Mouse (Mus musculus) cortical plate, adult 2 months (tissue): ENCODE measurements at regions not wholly inside any gene's neighbourhood (a gene's known extent, or its start where the extent isn't known, plus 50 kb on each side); places are given as distances from the start of the nearest gene placed in this dataset.

Experiments
- H3K27ac ChIP-seq: fragments of 200-500 bp; 2 replicates; pipeline ENCODE4 v1.5.1; 2012; ENCODE audit warnings: low read length, control low read depth, inconsistent platforms; ENCODE audit not compliant: insufficient read depth
- H3K4me1 ChIP-seq: fragments of 200-500 bp; 2 replicates; pipeline ENCODE4 v1.6.1; 2011; ENCODE audit warnings: low read length; ENCODE audit not compliant: control insufficient read depth, insufficient read depth
- H3K4me3 ChIP-seq: fragments of 200-500 bp; 2 replicates; pipeline ENCODE4 v1.5.1; 2011; ENCODE audit warnings: mild to moderate bottlenecking, low read length, control low read depth; ENCODE audit not compliant: insufficient read depth
- CTCF ChIP-seq: fragments of 200-500 bp; IDR thresholded peaks from 2 replicates; pipeline ENCODE4 v1.5.1; 2011; ENCODE audit warnings: mild to moderate bottlenecking, control low read depth, low read length; ENCODE audit not compliant: insufficient read depth; ENCODE audit errors: extremely low read depth
- POLR2A ChIP-seq: fragments of 200-500 bp; IDR thresholded peaks from 2 replicates; pipeline ENCODE4 v1.6.1; 2011; ENCODE audit warnings: mild to moderate bottlenecking, low read length, control low read depth; ENCODE audit not compliant: insufficient read depth; ENCODE audit errors: extremely low read depth

DNA sequence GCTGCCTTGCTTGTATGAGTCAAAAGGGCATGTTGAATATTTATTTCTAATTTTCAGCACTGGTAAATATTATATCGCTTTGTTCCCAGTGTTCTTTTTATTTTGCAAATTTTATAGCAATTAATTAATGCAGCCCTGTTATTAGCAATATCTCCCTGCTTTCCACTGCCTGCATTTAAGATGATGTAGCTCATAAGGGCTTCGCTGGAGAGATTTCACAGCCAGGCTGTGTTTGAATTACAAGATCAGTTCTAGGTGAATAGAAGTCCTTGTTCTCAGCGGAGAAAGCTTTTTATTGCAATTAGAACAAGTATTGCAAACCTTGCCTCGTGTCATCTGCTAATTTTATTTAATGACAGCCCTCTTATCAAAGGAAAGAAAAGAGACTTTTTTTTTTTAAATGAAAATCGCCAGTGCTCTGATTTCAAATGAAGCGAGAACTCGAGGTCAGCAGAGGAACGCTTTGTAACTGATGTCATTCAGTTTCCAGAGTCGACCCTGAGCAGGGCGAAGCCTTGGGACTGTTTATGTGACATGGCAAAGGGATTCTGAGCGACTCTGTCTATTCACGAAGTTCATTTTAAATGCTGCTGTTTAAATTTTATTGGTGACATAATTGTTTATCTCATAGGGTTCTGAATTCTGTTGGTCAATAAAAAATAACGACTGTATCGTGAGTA, 378.7 kb upstream of the Mki67 start:
- no peaks in the 10 kb centered on the region for H3K4me1 ChIP-seq
- no peak overlapping the region for H3K27ac ChIP-seq
- no peak overlapping the region for H3K4me3 ChIP-seq
- TF ChIP-seq POLR2A (no peak), CTCF (no peak)

DNA sequence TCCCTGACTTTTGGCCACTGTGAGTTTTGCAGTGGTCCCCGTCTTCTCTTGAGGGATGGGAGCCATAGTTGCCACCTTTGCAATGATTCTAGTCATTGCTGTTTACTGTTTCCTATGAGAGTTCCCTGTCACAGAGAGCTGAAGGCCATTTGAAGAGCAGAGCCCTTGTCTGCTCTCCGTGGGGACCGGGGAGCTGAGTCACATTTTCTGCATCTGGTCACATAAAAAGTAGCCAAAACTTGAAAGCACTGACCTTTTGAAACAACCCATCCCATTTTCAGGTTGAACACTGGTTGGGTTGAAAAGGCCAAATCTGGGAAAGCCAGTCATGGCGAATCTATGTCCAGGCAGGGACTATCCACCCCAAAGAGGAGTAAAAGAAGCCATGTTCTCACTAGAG, 387.9 kb upstream of the Mki67 start:
- Histone ChIP-seq H3K4me3 (no peak overlapping the region), H3K4me1 (no peaks in the 10 kb centered on the region), H3K27ac (no peak overlapping the region)
- TF ChIP-seq POLR2A (no peak), CTCF (no peak)

GRCm38 (mm10) chr7:136112163-136112562, 396.0 kb upstream of the Mki67 start:
- no peak overlapping the region for H3K4me3 ChIP-seq
- TF ChIP-seq POLR2A (no peak), CTCF (no peak)
- no peaks in the 10 kb centered on the region for H3K4me1 ChIP-seq
- H3K27ac ChIP-seq, result no peak overlapping the region

DNA sequence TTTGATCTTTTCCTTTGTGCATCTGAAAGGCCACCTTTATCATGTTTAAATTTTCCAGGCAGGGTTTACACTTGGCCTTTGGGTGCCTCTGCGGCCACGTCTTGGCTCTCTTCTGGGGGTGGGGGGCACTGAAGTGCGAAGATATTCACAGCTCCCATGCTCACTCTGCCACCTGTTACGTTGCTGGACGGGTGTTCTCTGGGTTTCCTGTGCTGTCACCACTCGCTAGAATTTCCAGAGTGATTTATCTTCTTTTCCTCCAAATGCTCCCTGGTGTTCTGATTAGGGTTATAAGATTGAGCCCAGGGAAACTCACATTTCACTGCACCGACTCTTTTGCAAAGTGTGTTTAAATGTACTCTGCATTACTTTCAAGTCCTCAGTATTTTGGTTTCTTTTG, 404.8 kb upstream of the Mki67 start:
- H3K27ac ChIP-seq, result no peak overlapping the region

GRCm38 (mm10) chr7:136121406-136121805, 405.2 kb upstream of the Mki67 start:
- TF ChIP-seq CTCF, result no peak
- TF ChIP-seq POLR2A, result no peak
- Histone ChIP-seq H3K27ac (no peak overlapping the region), H3K4me1 (no peaks in the 10 kb centered on the region), H3K4me3 (no peak overlapping the region)

More for the DNA sequence above, 404.8 kb upstream of the Mki67 start:
- Histone ChIP-seq H3K4me1 (no peaks in the 10 kb centered on the region), H3K4me3 (no peak overlapping the region)
- TF ChIP-seq CTCF, result no peak

DNA sequence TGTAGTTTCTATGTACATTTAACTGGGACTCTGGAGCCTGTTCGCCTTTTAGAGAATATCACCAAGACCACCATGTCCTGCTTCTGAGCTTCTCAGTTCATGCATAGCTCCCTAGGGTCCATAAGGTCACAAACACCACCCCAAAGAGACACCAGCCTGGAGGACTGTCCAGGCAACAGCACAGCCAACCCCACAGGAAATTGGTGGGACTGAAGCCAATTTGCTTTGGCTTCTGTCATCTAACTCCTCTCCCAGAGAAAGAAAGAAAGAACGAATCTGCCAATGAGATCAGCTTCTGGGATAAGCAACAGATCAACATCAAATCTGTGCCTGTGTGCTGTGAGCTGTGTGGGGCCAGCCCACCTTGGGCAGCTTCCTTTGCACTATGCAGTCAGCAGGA, 408.6 kb upstream of the Mki67 start:
- TF ChIP-seq POLR2A, result no peak
- no peak for TF ChIP-seq CTCF
- no peak overlapping the region for H3K27ac ChIP-seq
- no peaks in the 10 kb centered on the region; the same call in 1 of the 2 replicates for H3K4me1 ChIP-seq
- no peak overlapping the region for H3K4me3 ChIP-seq

DNA sequence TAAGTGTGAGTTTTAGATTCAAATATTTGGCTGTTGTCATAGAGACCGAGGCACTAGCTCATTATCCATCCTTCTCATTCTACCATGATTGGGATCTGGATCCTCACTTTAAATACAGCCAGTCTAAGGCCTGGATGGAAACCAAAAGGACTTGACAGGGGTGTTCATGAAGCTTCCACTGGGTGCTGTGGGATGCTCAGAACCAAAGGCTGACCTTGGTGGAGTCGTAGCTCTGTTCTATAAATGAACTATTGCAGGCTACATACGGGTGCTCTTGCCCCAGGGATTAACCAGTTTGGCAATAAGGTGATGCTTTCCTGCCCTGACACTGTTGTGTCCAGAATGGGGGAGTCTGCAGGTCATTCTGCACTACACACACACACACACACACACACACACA, 410.2 kb upstream of the Mki67 start:
- no peak for TF ChIP-seq POLR2A
- no peak for TF ChIP-seq CTCF
- no peak overlapping the region for H3K4me3 ChIP-seq
- no peak overlapping the region for H3K27ac ChIP-seq
- no peaks in the 10 kb centered on the region; the same call in 1 of the 2 replicates for H3K4me1 ChIP-seq

DNA sequence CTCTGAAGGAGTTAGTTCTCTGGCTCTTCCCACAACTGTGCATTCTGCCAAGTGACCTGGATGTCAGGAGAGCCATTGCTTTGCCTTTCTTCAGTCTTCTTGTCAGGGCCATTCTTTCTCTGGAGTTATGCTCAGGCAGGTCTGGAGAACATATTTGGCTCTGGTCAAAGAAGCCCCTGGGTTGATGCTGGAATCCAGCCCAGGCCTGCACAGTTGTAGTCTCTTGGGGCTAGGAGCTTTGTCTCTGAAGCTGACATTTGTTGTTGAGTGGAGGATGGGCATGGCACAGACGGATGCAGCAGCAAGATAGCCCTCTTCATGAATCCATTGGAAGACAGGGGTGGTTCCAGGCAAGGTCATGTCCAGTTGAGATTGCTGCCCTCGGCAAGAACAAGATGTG, 411.4 kb upstream of the Mki67 start:
- Histone ChIP-seq H3K4me1 (no peaks in the 10 kb centered on the region; the same call in 1 of the 2 replicates), H3K4me3 (no peak overlapping the region), H3K27ac (no peak overlapping the region)
- TF ChIP-seq POLR2A (no peak), CTCF (no peak)

DNA sequence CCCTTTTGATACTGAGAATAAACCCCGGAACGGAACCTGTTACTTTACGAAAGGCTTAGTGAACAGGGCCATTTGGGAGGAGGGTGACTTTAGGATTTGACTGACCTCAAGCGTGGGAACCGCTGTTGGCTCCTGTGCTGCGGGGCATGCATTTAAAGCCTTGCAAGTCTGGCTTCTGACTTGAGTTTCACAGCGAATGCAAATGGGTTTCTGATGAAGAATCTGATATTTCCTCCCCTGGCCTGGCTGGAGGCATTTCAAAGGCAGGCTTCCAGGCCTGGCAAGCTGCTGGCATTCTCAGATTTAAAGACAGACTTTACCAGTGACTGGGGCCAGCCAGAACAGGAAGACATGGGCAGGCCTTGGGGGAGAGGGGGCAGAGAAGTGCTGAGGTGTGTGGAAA, 413.6 kb upstream of the Mki67 start:
- TF ChIP-seq POLR2A (no peak), CTCF (no peak)
- Histone ChIP-seq H3K4me3 (no peak overlapping the region), H3K27ac (no peak overlapping the region), H3K4me1 (no peaks in the 10 kb centered on the region; the same call in 1 of the 2 replicates)

DNA sequence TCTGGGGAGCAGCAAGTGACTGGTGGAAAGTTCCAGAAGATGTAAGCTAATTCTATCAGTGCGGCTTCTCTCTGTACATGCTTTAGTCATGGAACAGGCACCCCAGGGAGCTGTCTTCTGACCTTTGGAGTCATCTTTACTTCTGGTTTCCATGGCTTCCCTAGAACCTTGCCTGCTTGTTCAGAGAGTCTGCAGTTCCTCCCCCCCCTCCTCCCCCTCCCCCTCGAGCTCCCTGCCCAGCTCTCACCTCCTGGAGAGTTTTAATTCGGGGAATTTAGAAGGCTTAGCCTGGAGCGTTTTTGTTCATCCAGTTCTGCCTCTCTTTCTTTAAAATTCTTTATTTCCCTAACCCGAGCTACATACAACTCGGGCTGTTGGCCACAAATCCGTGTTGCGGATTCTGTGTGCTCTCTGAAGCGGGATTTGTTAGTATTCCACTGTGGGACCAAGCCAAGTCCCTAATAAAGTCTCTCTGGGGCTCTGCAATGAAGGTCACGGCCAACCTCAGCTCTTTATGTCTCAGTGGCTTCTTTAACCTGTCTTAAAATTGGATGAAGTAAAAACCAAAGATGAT, 414.6 kb upstream of the Mki67 start:
- no peak overlapping the region for H3K4me3 ChIP-seq
- TF ChIP-seq CTCF, result no peak
- TF ChIP-seq POLR2A, result no peak

GRCm38 (mm10) chr7:136132976-136133375, 416.8 kb upstream of the Mki67 start:
- TF ChIP-seq POLR2A (no peak), CTCF (no peak)
- Histone ChIP-seq H3K4me3 (no peak overlapping the region), H3K27ac (no peak overlapping the region), H3K4me1 (no peaks in the 10 kb centered on the region; the same call in 1 of the 2 replicates)

More for the DNA sequence above, 414.6 kb upstream of the Mki67 start:
- Histone ChIP-seq H3K4me1 (no peaks in the 10 kb centered on the region; the same call in 1 of the 2 replicates), H3K27ac (no peak overlapping the region)
